Mouse (Mus musculus) E14TG2a.4 (cell line): Measurements from ENCODE around the gene Nf1.

Source experiments
- CTCF ChIP-seq: conservative IDR thresholded peaks from 2 replicates; pipeline ENCODE4 v1.5.1; 2014; ENCODE audit warnings: low read length
- NANOG ChIP-seq: IDR thresholded peaks from 2 replicates; pipeline ENCODE4 v1.6.1; 2014; ENCODE audit warnings: borderline replicate concordance, low read length, mixed read lengths

DNA sequence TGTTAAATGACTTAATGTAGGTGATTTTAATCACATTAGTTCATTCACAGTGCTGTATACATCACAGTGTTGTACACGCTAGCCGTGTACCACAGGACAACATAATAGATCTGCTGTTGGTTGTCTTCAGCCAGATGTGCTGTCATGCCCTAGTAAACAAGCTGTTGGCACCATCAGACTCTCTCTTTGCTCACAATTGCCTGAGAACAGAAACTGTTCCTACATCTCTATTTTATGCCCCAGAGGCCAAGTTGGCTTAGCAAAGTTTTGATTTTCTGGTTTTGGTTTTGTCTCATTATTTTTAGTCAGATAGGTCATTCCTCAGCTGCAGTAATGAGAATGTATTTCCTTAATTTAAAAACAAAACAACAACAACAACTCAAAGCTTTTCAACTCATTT, 190.2 kb downstream of the Nf1 start:
- TF ChIP-seq CTCF (no peak), NANOG (no peak)
